Mouse (Mus musculus) R1 (cell line): Measurements from ENCODE around the gene Rpl27a.

Source experiments
- DNase-seq: peaks from one replicate; pipeline ENCODE4 v3.0.0-alpha.2; 2018; ENCODE audit warnings: low read depth, low spot score

Gene Rpl27a

GRCm38 (mm10) chr7:109518838-109519696 lies at the start of gene Rpl27a:
TSS of gene Rpl27a (plus strand) at chr7:109519147.
- peak; percentile 95 for DNase-seq

- no peak for DNase-seq
Observed at GRCm38 (mm10) chr7:109470700-109471099, 48.2 kb upstream of the Rpl27a start.

- DNase-seq: no peak
Observed at GRCm38 (mm10) chr7:109477926-109478325, 41.0 kb upstream of the Rpl27a start.

- peak; percentile 42 for DNase-seq
Observed at GRCm38 (mm10) chr7:109480765-109481197, 38.2 kb upstream of the Rpl27a start.

GRCm38 (mm10) chr7:109484221-109484620 lies 34.7 kb upstream of the Rpl27a start:
- DNase-seq: no peak

- DNase-seq: no peak
Observed at GRCm38 (mm10) chr7:109492616-109493318, 26.2 kb upstream of the Rpl27a start.

GRCm38 (mm10) chr7:109493319-109494316 lies 25.3 kb upstream of the Rpl27a start:
- peak; percentile 60 for DNase-seq

GRCm38 (mm10) chr7:109497507-109497906 lies 21.4 kb upstream of the Rpl27a start:
- no peak for DNase-seq

- DNase-seq: peak; percentile 94
Observed at GRCm38 (mm10) chr7:109507119-109507518, 11.8 kb upstream of the Rpl27a start.

- DNase-seq: no peak
Observed at GRCm38 (mm10) chr7:109507572-109507971, 11.4 kb upstream of the Rpl27a start.

GRCm38 (mm10) chr7:109508034-109508433 lies 10.9 kb upstream of the Rpl27a start, which contains the start of gene Trim66:
TSS of gene Trim66 (minus strand) at chr7:109508134.
- no peak for DNase-seq

- DNase-seq: no peak
Observed at GRCm38 (mm10) chr7:109510799-109511198, 8.1 kb upstream of the Rpl27a start.

GRCm38 (mm10) chr7:109511838-109512237 lies 7.1 kb upstream of the Rpl27a start:
- no peak for DNase-seq

- no peak for DNase-seq
Observed at GRCm38 (mm10) chr7:109516500-109516899, 2.4 kb upstream of the Rpl27a start.

- peak; percentile 82 for DNase-seq
Observed at GRCm38 (mm10) chr7:109518036-109518681, 788 bp upstream of the Rpl27a start.

GRCm38 (mm10) chr7:109519936-109520335 lies 989 bp downstream of the Rpl27a start:
- DNase-seq: peak; percentile 32

GRCm38 (mm10) chr7:109522084-109522483 lies 3.1 kb downstream of the Rpl27a start:
- peak; percentile 12 for DNase-seq

- no peak for DNase-seq
Observed at GRCm38 (mm10) chr7:109523304-109523703, 4.4 kb downstream of the Rpl27a start.

- DNase-seq: peak; percentile 65
Observed at GRCm38 (mm10) chr7:109523741-109524441, 4.9 kb downstream of the Rpl27a start.

- DNase-seq: no peak
Observed at GRCm38 (mm10) chr7:109524442-109524744, 5.4 kb downstream of the Rpl27a start.
